Comparison of ENCODE assay signal across 11 mouse cellular contexts in genomic region chr5:76013881-76014431, GRCm38 (mm10). TPM values are rescaled to one million over a fixed set of nuclear protein-coding genes. Genes with fewer than 3 reads are reported as not detected.
DNase-seq lines count a peak whose midpoint lies in the region; ATAC-seq and TF ChIP-seq lines count a peak whose summit lies in the region.
"Had no signal": no experiment of that assay in that cellular context is flagged by ENCODE, and none has a peak within 500 bp of the region (broad histone marks: within the 10 kb centered on the region; RNA-seq: fewer than 3 reads in every experiment).

No protein-coding gene starts in this region.

- no peak overlapping the region for H3K4me2 ChIP-seq in stomach, embryonic 14.5 days (replicated peaks; ENCODE audit: low read depth, low read length)
- no peak overlapping the region for H3K4me2 ChIP-seq in stomach, postnatal 0 days (replicated peaks; ENCODE audit: low read depth)
- H3K4me2 ChIP-seq in heart, postnatal 0 days (ENCODE audit: low read depth, low read length): no peak overlapping the region
- no peak overlapping the region for H3K4me2 ChIP-seq in midbrain, embryonic 14.5 days (ENCODE audit: low read length)

- no peak overlapping the region for H3K9ac ChIP-seq in stomach, embryonic 14.5 days (replicated peaks; ENCODE audit: low read depth, low read length)
- no peak overlapping the region for H3K9ac ChIP-seq in stomach, postnatal 0 days (ENCODE audit: low read length)
- no peak overlapping the region for H3K9ac ChIP-seq in heart, postnatal 0 days (replicated peaks; ENCODE audit: low read depth, low read length)
- no peak overlapping the region for H3K9ac ChIP-seq in midbrain, embryonic 14.5 days (replicated peaks; ENCODE audit: low read length)
- H3K9ac ChIP-seq: liver, embryonic 14.5 days had no signal

- no peak for DNase-seq in stomach, postnatal 0 days (ENCODE audit: low spot score)
- DNase-seq in heart, postnatal 0 days (ENCODE audit: low spot score): peak; percentile 68
- peak; percentile 66 to 75 for DNase-seq in kidney, postnatal 25 days
- no peak for DNase-seq in spleen, adult 12 weeks (ENCODE audit: low spot score)
- DNase-seq in spleen, postnatal 36 days (ENCODE audit: low spot score in 2 of 2): no peak
- no peak for DNase-seq in midbrain, embryonic 14.5 days
- DNase-seq in thymus, postnatal 10 days (ENCODE audit: low spot score in 2 of 2): no peak

- no peaks in the 10 kb centered on the region for H3K4me1 ChIP-seq in stomach, embryonic 14.5 days (ENCODE audit: control insufficient read depth, insufficient read depth, low read length)
- no peaks in the 10 kb centered on the region for H3K4me1 ChIP-seq in stomach, postnatal 0 days (replicated peaks; ENCODE audit: control insufficient read depth, insufficient read depth)
- H3K4me1 ChIP-seq in heart, postnatal 0 days (ENCODE audit: control insufficient read depth, insufficient read depth): no peaks in the 10 kb centered on the region
- no peaks in the 10 kb centered on the region for H3K4me1 ChIP-seq in midbrain, embryonic 14.5 days (ENCODE audit: control insufficient read depth, insufficient read depth, low read length)

- no peak for TF ChIP-seq EP300 in stomach, postnatal 0 days (optimal IDR thresholded peaks at IDR 0.05)
- peak; percentile 68; the same call in 1 of the 2 replicates for TF ChIP-seq EP300 in heart, postnatal 0 days (IDR thresholded peaks at IDR 0.05; ENCODE audit: low read depth)

- no peaks in the 10 kb centered on the region for H3K9me3 ChIP-seq in stomach, embryonic 14.5 days (ENCODE audit: control insufficient read depth, low read depth, low read length)
- H3K9me3 ChIP-seq in stomach, postnatal 0 days (ENCODE audit: control insufficient read depth, low read length): no peaks in the 10 kb centered on the region
- H3K9me3 ChIP-seq in heart, postnatal 0 days (replicated peaks; ENCODE audit: control insufficient read depth, low read length): no peaks in the 10 kb centered on the region
- no peaks in the 10 kb centered on the region for H3K9me3 ChIP-seq in midbrain, embryonic 14.5 days (ENCODE audit: control insufficient read depth, low read length)
- H3K9me3 ChIP-seq: G1E had no signal

- no peaks in the 10 kb centered on the region for H3K36me3 ChIP-seq in stomach, embryonic 14.5 days (ENCODE audit: control insufficient read depth, insufficient read depth, low read length)
- no peaks in the 10 kb centered on the region for H3K36me3 ChIP-seq in stomach, postnatal 0 days (ENCODE audit: control insufficient read depth, insufficient read depth, low read length)
- no peaks in the 10 kb centered on the region for H3K36me3 ChIP-seq in heart, postnatal 0 days (replicated peaks; ENCODE audit: control insufficient read depth, insufficient read depth, low read length)
- H3K36me3 ChIP-seq in midbrain, embryonic 14.5 days (ENCODE audit: control insufficient read depth, insufficient read depth, low read length): no peaks in the 10 kb centered on the region
- H3K36me3 ChIP-seq: G1E had no signal

- TF ChIP-seq CTCF in stomach, postnatal 0 days (IDR thresholded peaks at IDR 0.05; ENCODE audit: low read depth): no peak
- TF ChIP-seq CTCF in heart, postnatal 0 days (IDR thresholded peaks at IDR 0.05; ENCODE audit: low read depth): no peak

- WGBS in stomach, embryonic 14.5 days: 70% methylated on average over 7 of the region's 7 CpGs
- WGBS in stomach, postnatal 0 days: 61% methylated on average over 7 of the region's 7 CpGs
- WGBS in heart, postnatal 0 days: 53% methylated on average over 7 of the region's 7 CpGs
- WGBS in midbrain, embryonic 14.5 days: 71% methylated on average over 7 of the region's 7 CpGs

- H3K27ac ChIP-seq in stomach, embryonic 14.5 days (ENCODE audit: low read length): peak overlapping the region; percentile 21; the same call in 1 of the 2 replicates
- no peak overlapping the region for H3K27ac ChIP-seq in stomach, postnatal 0 days (replicated peaks)
- peak overlapping the region; percentile 81 for H3K27ac ChIP-seq in heart, postnatal 0 days (ENCODE audit: low read depth)
- no peak overlapping the region for H3K27ac ChIP-seq in midbrain, embryonic 14.5 days (replicated peaks; ENCODE audit: low read depth, low read length)
- H3K27ac ChIP-seq: liver, embryonic 14.5 days had no signal

- ATAC-seq in stomach, embryonic 14.5 days (ENCODE audit: insufficient number of reproducible peaks, insufficient read depth, low FRiP score, low read depth): no peak
- ATAC-seq in stomach, postnatal 0 days (ENCODE audit: low FRiP score, low TSS enrichment): no peak
- ATAC-seq in heart, postnatal 0 days (ENCODE audit: insufficient read depth, low read depth): peak; percentile 82
- ATAC-seq in midbrain, embryonic 14.5 days (ENCODE audit: low FRiP score, low TSS enrichment): no peak
- ATAC-seq: hindbrain, embryonic 16.5 days had no signal

- H3K4me3 ChIP-seq in stomach, embryonic 14.5 days (ENCODE audit: low read depth, low read length): no peak overlapping the region
- H3K4me3 ChIP-seq in stomach, postnatal 0 days (ENCODE audit: low read depth, low read length): no peak overlapping the region
- H3K4me3 ChIP-seq in heart, postnatal 0 days (ENCODE audit: low read depth, low read length): no peak overlapping the region
- H3K4me3 ChIP-seq in midbrain, embryonic 14.5 days (replicated peaks; ENCODE audit: low read depth, low read length): no peak overlapping the region

- H3K27me3 ChIP-seq in stomach, embryonic 14.5 days (ENCODE audit: control insufficient read depth, insufficient read depth, low read length): no peaks in the 10 kb centered on the region
- no peaks in the 10 kb centered on the region for H3K27me3 ChIP-seq in stomach, postnatal 0 days (ENCODE audit: control insufficient read depth, insufficient read depth, low read length)
- H3K27me3 ChIP-seq in heart, postnatal 0 days (ENCODE audit: control insufficient read depth, insufficient read depth, low read length): no peaks in the 10 kb centered on the region
- no peaks in the 10 kb centered on the region for H3K27me3 ChIP-seq in midbrain, embryonic 14.5 days (ENCODE audit: control insufficient read depth, insufficient read depth, low read length)

RNA-seq across cellular contexts. Expression of gene Kdr, which starts 35.7 kb away (rescaled TPM):
- polyA plus RNA-seq in stomach, embryonic 14.5 days (2014; fragmentation: Nextera tagmentation; extraction: Ambion mirVana): 26.5 and 27.6 TPM in 2 replicates
- polyA plus RNA-seq in stomach, postnatal 0 days (2015; fragmentation: Nextera tagmentation; extraction: Ambion mirVana): 6.1 and 6.5 TPM in 2 replicates
- 50.9 and 60.1 TPM in 2 replicates for total RNA-seq in heart, postnatal 0 days (2014; rRNA removed; ENCODE audit: low replicate concordance)
- 27.4 and 30.8 TPM in 2 replicates for polyA plus RNA-seq in heart, postnatal 0 days (2015; fragmentation: Nextera tagmentation; extraction: Ambion mirVana)
- polyA plus RNA-seq in midbrain, embryonic 14.5 days (2014; fragmentation: Nextera tagmentation; extraction: Ambion mirVana): 9.2 and 26.9 TPM in 2 replicates
- polyA plus RNA-seq: G1E had no signal

Comparison
In these comparisons a context has a peak if more than half of its experiments do, and no peak if none do; other contexts are left out.
1. H3K27ac ChIP-seq: peak in stomach, embryonic 14.5 days (single experiment) and heart, postnatal 0 days (single experiment); none in stomach, postnatal 0 days (single experiment) and midbrain, embryonic 14.5 days (single experiment).
2. DNase-seq: peak in heart, postnatal 0 days (single experiment) and kidney, postnatal 25 days (2 of 2); none in stomach, postnatal 0 days (single experiment), spleen, adult 12 weeks (single experiment), spleen, postnatal 36 days (0 of 2), midbrain, embryonic 14.5 days (single experiment) and thymus, postnatal 10 days (0 of 2).